Mouse (Mus musculus): Measurements from ENCODE around the gene Gm37240. TPM values are rescaled to one million over a fixed set of nuclear protein-coding genes. Genes with fewer than 3 reads are reported as not detected.

The Gm37240 gene
- total and polyA plus RNA-seq, 3 experiments: not detected

DNA sequence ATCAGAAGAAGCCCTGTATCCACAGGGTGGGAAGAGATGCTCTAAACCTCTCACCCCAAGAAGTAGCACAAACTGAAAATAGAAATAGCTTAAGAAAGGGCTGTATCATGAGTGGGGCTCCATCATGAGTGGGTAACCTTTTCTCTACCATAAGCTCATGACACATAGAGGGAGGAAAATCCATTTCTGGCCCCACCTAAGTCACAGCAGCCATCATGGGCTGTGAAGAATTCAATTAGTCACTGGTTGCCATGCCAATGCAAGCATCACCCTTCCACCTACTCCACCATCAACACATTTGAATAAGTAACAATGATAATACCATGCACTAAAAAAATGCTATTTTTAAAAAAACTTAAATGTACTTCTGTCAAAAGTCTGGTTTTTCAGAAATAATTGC, 867.2 kb downstream of the Gm37240 start:
- no peak for ATAC-seq (ENCODE audit: extremely low read depth, insufficient number of reproducible peaks, low FRiP score, poor library complexity, severe bottlenecking)
- H3K36me3 ChIP-seq (replicated peaks): no peaks in the 10 kb centered on the region
- no peak for TF ChIP-seq GATA2 (IDR thresholded peaks at IDR 0.05; ENCODE audit: borderline replicate concordance, low read depth, low read length)
- no peak for TF ChIP-seq GATA1 (IDR thresholded peaks at IDR 0.05; ENCODE audit: borderline replicate concordance, low read length)
- TF ChIP-seq TAL1 (conservative IDR thresholded peaks at IDR 0.05; ENCODE audit: low read depth, low read length): no peak
- TF ChIP-seq POLR2AphosphoS5 (IDR thresholded peaks at IDR 0.05; ENCODE audit: insufficient replicate concordance, low read depth, low read length): no peak
- no peak for TF ChIP-seq CTCF (IDR thresholded peaks at IDR 0.05; ENCODE audit: low read depth, low read length)

GRCm38 (mm10) chr3:85015667-85016066, 871.7 kb downstream of the Gm37240 start:
- ATAC-seq (ENCODE audit: extremely low read depth, insufficient number of reproducible peaks, low FRiP score, poor library complexity, severe bottlenecking) (no peak), DNase-seq (ENCODE audit: low spot score) (no peak)
- H3K27me3 ChIP-seq (ENCODE audit: insufficient read depth, low read length): peaks cover 12% of the 10 kb centered on the region
- H3K9me3 ChIP-seq (replicated peaks): no peaks in the 10 kb centered on the region
- TF ChIP-seq GATA1 (IDR thresholded peaks at IDR 0.05; ENCODE audit: borderline replicate concordance, low read length) (no peak), POLR2AphosphoS5 (IDR thresholded peaks at IDR 0.05; ENCODE audit: insufficient replicate concordance, low read depth, low read length) (no peak), CTCF (IDR thresholded peaks at IDR 0.05; ENCODE audit: low read depth, low read length) (no peak), TAL1 (conservative IDR thresholded peaks at IDR 0.05; ENCODE audit: low read depth, low read length) (no peak), GATA2 (IDR thresholded peaks at IDR 0.05; ENCODE audit: borderline replicate concordance, low read depth, low read length) (no peak)
- no peak overlapping the region for H3K4me3 ChIP-seq (ENCODE audit: low read depth, low read length)
- H3K36me3 ChIP-seq (replicated peaks): no peaks in the 10 kb centered on the region
- H3K4me1 ChIP-seq (ENCODE audit: insufficient read depth, low read depth, low read length): no peaks in the 10 kb centered on the region

More for the DNA sequence above, 867.2 kb downstream of the Gm37240 start:
- H3K4me1 ChIP-seq (ENCODE audit: insufficient read depth, low read depth, low read length): no peaks in the 10 kb centered on the region
- no peak overlapping the region for H3K4me3 ChIP-seq (ENCODE audit: low read depth, low read length)
- H3K9me3 ChIP-seq (replicated peaks): no peaks in the 10 kb centered on the region
- H3K27me3 ChIP-seq (ENCODE audit: insufficient read depth, low read length): peaks cover 9% of the 10 kb centered on the region
- no peak for DNase-seq (ENCODE audit: low spot score)

DNA sequence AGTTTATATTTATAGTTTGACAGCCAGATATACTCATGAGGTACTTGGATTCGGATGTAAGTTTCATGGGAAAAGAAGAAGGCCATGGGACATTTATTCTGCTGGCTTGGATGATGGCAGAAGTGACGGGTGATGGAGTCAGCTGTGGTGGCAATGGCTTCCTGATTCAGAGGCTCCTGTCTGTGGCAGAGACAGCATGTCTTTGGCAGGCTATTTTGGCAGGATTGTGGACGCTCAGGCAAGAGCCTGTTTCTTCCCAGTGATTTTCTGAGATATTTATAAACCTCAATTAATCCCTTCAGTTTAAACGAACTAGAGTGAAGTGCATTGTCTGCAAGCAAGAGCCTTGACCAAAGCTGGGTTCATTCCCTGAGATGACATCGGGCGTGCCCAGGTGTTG, 874.4 kb downstream of the Gm37240 start:
- DNase-seq (ENCODE audit: low spot score) (no peak), ATAC-seq (ENCODE audit: extremely low read depth, insufficient number of reproducible peaks, low FRiP score, poor library complexity, severe bottlenecking) (no peak)
- Histone ChIP-seq H3K27me3 (ENCODE audit: insufficient read depth, low read length) (peaks cover 16% of the 10 kb centered on the region), H3K4me3 (ENCODE audit: low read depth, low read length) (no peak overlapping the region), H3K4me1 (ENCODE audit: insufficient read depth, low read depth, low read length) (no peaks in the 10 kb centered on the region), H3K36me3 (replicated peaks) (no peaks in the 10 kb centered on the region), H3K9me3 (replicated peaks) (no peaks in the 10 kb centered on the region)
- TF ChIP-seq TAL1 (conservative IDR thresholded peaks at IDR 0.05; ENCODE audit: low read depth, low read length): no peak
- TF ChIP-seq GATA1 (IDR thresholded peaks at IDR 0.05; ENCODE audit: borderline replicate concordance, low read length): no peak
- no peak for TF ChIP-seq CTCF (IDR thresholded peaks at IDR 0.05; ENCODE audit: low read depth, low read length)

- TF ChIP-seq POLR2AphosphoS5 (IDR thresholded peaks at IDR 0.05; ENCODE audit: insufficient replicate concordance, low read depth, low read length): no peak
- no peak for TF ChIP-seq CTCF (IDR thresholded peaks at IDR 0.05; ENCODE audit: low read depth, low read length)
- no peak for TF ChIP-seq TAL1 (conservative IDR thresholded peaks at IDR 0.05; ENCODE audit: low read depth, low read length)
- no peak for TF ChIP-seq GATA2 (IDR thresholded peaks at IDR 0.05; ENCODE audit: borderline replicate concordance, low read depth, low read length)
- TF ChIP-seq GATA1 (IDR thresholded peaks at IDR 0.05; ENCODE audit: borderline replicate concordance, low read length): no peak
- H3K36me3 ChIP-seq (replicated peaks): no peaks in the 10 kb centered on the region
- no peak overlapping the region for H3K4me3 ChIP-seq (ENCODE audit: low read depth, low read length)
- DNase-seq (ENCODE audit: low spot score) (no peak), ATAC-seq (ENCODE audit: extremely low read depth, insufficient number of reproducible peaks, low FRiP score, poor library complexity, severe bottlenecking) (no peak)
- no peaks in the 10 kb centered on the region for H3K4me1 ChIP-seq (ENCODE audit: insufficient read depth, low read depth, low read length)
- no peaks in the 10 kb centered on the region for H3K9me3 ChIP-seq (replicated peaks)
- peaks cover 19% of the 10 kb centered on the region for H3K27me3 ChIP-seq (ENCODE audit: insufficient read depth, low read length)
These were observed 882.1 kb downstream of the Gm37240 start for GRCm38 (mm10) chr3:85005257-85005656.

DNA sequence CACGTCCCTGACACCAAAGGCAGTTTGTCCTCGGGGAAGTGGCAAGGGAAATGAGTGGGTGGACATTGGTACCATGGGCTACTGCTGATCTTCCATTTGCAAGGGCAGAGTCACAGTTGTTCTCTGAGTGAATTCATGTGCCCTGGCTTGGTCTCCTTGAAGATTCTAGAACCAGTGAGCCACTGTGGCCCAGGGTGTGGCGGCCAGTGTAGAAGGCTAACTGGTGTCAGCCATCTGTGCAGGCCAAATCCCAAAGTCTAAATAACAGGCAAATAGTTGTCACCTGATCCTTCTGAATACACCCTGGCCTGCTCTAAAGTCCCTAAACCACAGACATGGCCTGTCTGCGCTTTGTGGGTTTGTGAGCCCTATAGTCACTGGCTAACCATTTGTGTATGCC, 898.4 kb downstream of the Gm37240 start:
- H3K9me3 ChIP-seq (replicated peaks): no peaks in the 10 kb centered on the region
- DNase-seq (ENCODE audit: low spot score) (no peak), ATAC-seq (ENCODE audit: extremely low read depth, insufficient number of reproducible peaks, low FRiP score, poor library complexity, severe bottlenecking) (no peak)
- H3K27me3 ChIP-seq (ENCODE audit: insufficient read depth, low read length): peaks cover 12% of the 10 kb centered on the region
- H3K36me3 ChIP-seq (replicated peaks): no peaks in the 10 kb centered on the region
- no peak for TF ChIP-seq GATA2 (IDR thresholded peaks at IDR 0.05; ENCODE audit: borderline replicate concordance, low read depth, low read length)
- TF ChIP-seq TAL1 (conservative IDR thresholded peaks at IDR 0.05; ENCODE audit: low read depth, low read length): no peak
- no peak for TF ChIP-seq POLR2AphosphoS5 (IDR thresholded peaks at IDR 0.05; ENCODE audit: insufficient replicate concordance, low read depth, low read length)
- no peak for TF ChIP-seq CTCF (IDR thresholded peaks at IDR 0.05; ENCODE audit: low read depth, low read length)
- TF ChIP-seq GATA1 (IDR thresholded peaks at IDR 0.05; ENCODE audit: borderline replicate concordance, low read length): no peak
- H3K4me1 ChIP-seq (ENCODE audit: insufficient read depth, low read depth, low read length): no peaks in the 10 kb centered on the region
- H3K4me3 ChIP-seq (ENCODE audit: low read depth, low read length): no peak overlapping the region

DNA sequence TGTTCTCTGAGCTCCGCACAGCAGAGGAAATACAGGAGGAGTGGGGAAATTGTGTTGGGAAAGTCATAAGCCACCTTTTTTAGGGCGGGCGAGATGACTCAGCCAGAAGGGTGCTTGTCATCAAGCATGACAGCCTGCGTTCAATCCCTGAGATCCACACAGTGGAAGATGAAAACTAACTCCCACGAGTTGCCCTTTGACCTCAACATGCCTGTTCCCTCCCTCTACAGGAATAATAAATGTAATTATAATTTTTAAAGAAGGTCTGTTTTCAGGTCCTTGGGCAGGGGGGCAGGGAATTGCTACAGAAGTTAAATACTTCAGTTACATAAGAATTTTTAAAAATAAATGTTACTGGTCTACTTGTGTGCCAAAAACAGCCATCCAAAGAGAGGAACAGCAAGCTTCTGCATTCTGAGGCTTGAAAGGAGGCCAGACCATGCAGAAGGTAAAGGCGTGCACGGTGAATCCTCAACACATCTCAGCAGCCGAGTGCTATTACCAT, 902.1 kb downstream of the Gm37240 start:
- Histone ChIP-seq H3K36me3 (replicated peaks) (peaks cover 9% of the 10 kb centered on the region), H3K4me3 (ENCODE audit: low read depth, low read length) (no peak overlapping the region), H3K9me3 (replicated peaks) (no peaks in the 10 kb centered on the region), H3K27me3 (ENCODE audit: insufficient read depth, low read length) (peaks cover 7% of the 10 kb centered on the region), H3K4me1 (ENCODE audit: insufficient read depth, low read depth, low read length) (no peaks in the 10 kb centered on the region)
- DNase-seq (ENCODE audit: low spot score): no peak
- TF ChIP-seq TAL1 (conservative IDR thresholded peaks at IDR 0.05; ENCODE audit: low read depth, low read length) (no peak), GATA1 (IDR thresholded peaks at IDR 0.05; ENCODE audit: borderline replicate concordance, low read length) (no peak), POLR2AphosphoS5 (IDR thresholded peaks at IDR 0.05; ENCODE audit: insufficient replicate concordance, low read depth, low read length) (no peak), GATA2 (IDR thresholded peaks at IDR 0.05; ENCODE audit: borderline replicate concordance, low read depth, low read length) (no peak), CTCF (IDR thresholded peaks at IDR 0.05; ENCODE audit: low read depth, low read length) (no peak)
- ATAC-seq (ENCODE audit: extremely low read depth, insufficient number of reproducible peaks, low FRiP score, poor library complexity, severe bottlenecking): no peak
